Mouse (Mus musculus) R1 (cell line): ENCODE measurements around the gene Cfap58.

Experiments used
- DNase-seq: peaks from one replicate; pipeline ENCODE4 v3.0.0-alpha.2; 2018; ENCODE audit warnings: low read depth, low spot score

The Cfap58 gene

GRCm38 (mm10) chr19:47978109-47978701 lies 40.7 kb downstream of the Cfap58 start:
- DNase-seq: no peak

DNA sequence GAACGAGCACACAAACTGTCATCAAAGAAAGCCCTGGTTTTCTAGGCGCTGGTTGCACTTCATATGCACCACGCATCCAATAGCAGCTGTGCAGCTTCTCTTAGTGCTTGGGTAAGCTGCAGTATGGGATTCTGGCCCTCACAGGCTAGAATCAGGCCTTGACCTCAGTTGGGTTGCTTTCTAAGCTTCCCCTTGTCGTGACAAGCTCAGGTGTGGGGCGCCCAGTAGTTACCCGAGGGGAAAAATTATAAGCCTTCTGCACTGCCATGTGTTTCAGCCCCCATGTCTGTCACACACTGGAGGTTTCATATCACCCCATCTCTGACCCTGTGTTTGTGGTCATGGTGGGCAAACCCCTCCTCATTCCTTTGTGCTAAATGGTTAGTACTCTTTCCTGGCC lies 42.0 kb downstream of the Cfap58 start:
- DNase-seq: no peak

- DNase-seq: no peak
Measured at GRCm38 (mm10) chr19:47980241-47980640, 42.8 kb downstream of the Cfap58 start.

- DNase-seq: peak; percentile 82
Measured at GRCm38 (mm10) chr19:47985606-47986213, 48.2 kb downstream of the Cfap58 start.

DNA sequence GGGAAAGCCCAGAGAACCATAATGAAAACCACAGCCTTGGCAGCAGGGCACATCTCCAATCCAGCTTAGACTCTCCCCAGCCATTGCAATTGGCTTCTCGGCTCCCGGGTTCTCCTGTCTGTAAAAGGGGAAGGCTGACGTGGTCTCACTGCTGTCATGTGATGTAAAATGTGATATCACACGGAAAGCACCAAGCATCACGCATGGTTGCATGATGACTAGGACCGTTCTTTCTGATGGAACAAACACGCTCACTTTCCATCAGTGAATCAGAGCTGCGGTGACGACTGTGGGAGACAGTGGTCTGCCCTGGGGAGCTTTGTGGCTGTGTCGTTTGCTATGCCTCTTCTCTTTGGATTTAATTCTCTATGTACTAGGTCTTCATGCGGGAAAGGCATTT lies 50.5 kb downstream of the Cfap58 start:
- no peak for DNase-seq

- peak; percentile 64 for DNase-seq
Measured at GRCm38 (mm10) chr19:47988456-47988855, 51.0 kb downstream of the Cfap58 start.

DNA sequence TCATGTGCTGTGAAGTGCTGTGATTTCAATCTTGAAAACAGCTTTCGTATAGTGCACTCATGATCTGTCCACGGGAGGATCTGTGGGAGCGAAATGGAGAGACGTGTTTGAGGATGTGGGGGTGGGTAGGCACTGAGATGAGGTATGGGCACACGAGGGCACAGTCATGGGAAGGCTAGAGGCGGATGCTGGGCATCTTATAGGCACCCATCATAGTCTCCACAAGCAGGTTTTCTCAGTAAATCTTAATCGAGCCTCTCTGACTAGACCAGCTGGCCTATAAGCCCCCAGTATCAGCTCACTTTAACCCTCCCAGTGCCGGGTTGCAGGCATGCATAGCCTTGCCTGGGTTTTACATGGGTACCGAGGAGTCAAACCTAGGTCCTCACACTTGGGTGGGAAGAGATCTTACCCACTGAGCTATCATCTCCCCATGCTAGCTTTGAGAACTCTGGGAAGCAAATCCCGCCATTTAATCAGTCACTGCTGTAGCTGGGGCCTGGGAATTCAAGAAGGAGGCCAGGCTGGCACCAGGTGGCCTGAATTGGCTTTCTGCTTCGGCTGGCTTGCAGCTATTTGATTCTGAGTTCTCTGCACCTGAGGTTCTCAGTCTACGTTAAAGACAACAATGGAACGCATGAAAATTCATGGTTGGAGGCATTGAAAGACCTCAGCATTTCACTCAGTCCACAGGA lies 51.6 kb downstream of the Cfap58 start:
- DNase-seq: no peak

DNA sequence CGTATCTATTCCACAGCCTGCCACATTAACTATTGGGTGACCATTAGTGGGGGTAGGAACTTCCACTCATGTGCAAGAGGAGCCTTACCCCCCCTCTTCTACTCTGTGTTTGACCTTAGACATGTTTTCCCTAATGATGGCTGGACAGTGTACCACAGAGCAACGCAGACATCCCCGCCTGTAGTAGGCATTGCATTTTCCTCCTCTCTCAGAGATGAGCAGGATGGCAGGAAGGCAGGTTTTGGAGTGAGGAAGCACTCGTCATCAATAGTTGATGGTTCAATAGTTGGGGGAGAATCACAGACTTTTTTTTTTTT lies 52.1 kb downstream of the Cfap58 start:
- DNase-seq: no peak

- no peak for DNase-seq
Measured at GRCm38 (mm10) chr19:48001240-48001639, 63.8 kb downstream of the Cfap58 start.

GRCm38 (mm10) chr19:48001774-48002173 lies 64.3 kb downstream of the Cfap58 start:
- no peak for DNase-seq

DNA sequence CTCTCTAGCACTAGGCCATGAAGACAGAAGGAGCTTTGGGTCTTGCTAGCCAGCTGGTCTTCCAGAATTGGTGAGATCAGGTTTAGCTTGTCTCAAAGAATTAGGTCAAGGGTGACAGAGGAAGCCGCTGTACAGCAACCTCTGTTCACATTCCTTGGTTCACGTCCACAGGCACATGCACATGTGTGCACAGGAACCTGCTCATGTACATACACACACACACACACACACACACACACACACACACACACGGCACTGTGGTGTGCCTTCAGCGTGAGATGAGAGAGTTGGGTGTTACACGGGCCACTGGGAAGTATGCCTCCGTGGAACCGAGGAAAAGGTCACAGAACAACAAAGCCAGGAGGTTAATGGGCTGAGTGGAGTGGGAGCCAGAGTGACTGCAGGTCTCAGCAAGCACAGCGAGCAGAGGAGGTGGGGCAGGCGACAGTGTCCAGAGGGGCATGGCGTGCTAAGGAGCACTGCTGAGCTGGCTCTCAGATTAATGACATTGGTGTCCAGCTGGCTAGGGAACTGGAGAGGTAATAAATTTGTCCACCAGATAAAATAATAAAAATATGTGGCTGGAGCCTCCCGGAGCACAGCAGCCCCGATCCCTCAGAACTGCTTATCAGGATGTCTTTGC lies 71.4 kb downstream of the Cfap58 start:
- no peak for DNase-seq

GRCm38 (mm10) chr19:48009586-48010331 lies 72.3 kb downstream of the Cfap58 start:
- DNase-seq: no peak

- no peak for DNase-seq
Measured at GRCm38 (mm10) chr19:48020103-48020502, 82.6 kb downstream of the Cfap58 start.

DNA sequence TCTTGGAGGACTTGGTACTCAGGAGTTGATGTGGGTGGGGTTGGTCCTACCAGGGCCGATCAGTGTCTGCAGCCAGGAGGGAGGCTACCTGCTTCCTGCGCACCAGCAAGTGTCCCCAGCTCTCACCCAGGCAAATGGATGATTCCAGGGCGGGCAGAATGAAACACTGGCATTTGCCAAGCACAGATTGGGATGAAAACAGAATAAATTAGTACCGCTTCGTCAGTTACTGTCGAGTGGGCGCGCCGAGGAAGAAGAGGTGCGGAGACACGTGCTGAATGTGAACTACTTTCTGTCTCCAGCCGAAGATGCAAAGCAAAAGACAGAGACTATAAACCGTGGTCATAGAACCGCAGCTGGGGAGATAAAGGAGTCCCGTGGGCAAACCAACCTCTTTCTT lies 84.0 kb downstream of the Cfap58 start:
- no peak for DNase-seq

DNA sequence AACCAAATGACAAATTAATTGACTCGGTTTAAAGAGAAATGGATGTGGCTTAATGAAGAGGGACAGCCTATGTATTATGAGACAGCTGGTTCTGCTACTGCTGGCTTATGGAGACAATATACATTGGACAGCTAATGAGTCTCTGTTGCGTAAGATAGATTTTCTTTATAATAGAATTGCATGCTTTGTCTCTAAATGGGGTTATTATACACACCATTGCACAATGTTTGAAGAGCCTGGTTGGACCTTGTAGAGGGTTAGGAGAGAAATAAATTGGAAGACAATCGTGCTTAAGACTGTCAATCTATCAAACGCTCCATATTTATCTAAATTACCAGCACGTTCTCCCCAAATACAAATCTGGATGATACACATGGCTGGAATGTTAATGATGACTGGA lies 85.3 kb downstream of the Cfap58 start:
- DNase-seq: no peak

DNA sequence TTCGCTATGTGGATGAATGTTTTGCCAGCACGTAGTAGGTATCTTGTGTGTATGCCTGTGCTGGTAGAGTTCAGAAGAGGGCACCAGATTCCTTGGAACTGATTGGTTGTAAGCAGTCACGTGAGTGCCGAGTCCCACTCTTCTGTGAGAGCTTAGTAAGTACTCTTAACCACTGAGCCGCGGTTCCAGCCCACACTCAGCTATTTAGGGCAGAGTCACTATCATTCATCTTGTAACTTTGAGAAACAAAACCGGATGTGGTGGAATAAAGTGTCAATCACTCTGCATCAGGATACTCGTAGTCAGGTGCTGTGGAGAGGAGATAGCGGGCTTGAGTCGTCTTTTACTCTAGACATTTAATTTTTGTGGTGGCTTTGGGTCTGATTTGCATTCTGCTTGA lies 86.3 kb downstream of the Cfap58 start:
- no peak for DNase-seq

- no peak for DNase-seq
Measured at GRCm38 (mm10) chr19:48025366-48025765, 87.9 kb downstream of the Cfap58 start.

DNA sequence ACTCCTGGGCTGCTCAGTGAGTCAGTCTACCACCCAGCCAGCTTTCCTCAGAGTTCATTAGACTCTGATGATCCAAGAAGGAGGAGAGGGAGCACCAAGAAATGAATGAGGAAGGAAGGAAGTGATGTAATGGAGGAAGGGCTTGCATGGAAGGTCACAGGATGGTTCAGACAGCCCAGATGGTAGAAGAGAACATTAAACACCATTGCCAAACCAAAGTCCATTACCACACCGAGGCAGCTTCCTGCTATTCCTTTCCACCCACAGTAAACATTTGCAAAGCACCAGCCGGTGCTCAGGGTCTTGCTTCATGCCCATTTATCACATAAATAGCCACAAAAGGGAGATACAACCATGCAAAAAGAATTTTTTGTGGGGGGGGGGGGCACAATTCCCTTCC lies 89.4 kb downstream of the Cfap58 start:
- DNase-seq: no peak

- DNase-seq: no peak
Measured at GRCm38 (mm10) chr19:48039554-48039953, 102.1 kb downstream of the Cfap58 start.

- DNase-seq: no peak
Measured at GRCm38 (mm10) chr19:48047315-48047714, 109.8 kb downstream of the Cfap58 start.

GRCm38 (mm10) chr19:48049361-48049760 lies 111.9 kb downstream of the Cfap58 start:
- DNase-seq: no peak

- DNase-seq: no peak
Measured at GRCm38 (mm10) chr19:48063289-48063688, 125.8 kb downstream of the Cfap58 start.
